Mouse (Mus musculus): Measurements from ENCODE around the gene Arap1. TPM values are rescaled to one million over a fixed set of nuclear protein-coding genes. Genes with fewer than 3 reads are reported as not detected.

The Arap1 gene
- total RNA-seq, 2 experiments from 2014 or later: 17.9 to 19.9 TPM

DNA sequence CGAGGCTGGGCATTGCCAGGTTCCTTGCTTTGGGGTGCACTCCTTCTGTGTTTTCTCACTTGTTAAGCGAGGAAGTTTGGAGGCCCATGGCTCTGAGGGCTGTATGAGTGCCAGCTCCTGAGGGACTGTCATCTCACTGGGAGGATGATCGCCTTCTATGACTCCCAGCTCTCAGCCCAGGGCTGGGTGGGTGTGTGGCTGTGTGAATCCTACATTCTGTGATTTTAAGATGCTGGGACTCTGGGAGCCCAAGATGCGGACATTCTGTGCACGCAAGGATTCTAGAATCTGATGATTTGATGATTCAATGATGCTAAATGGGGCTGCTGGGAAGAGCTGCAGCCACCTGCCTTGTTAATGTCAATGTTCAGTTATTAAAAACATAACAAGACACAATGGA is 109.4 kb downstream of the Arap1 start:
- DNase-seq (ENCODE audit: low spot score in 2 of 2): peak in 1 of 2 experiments; percentile 91
- intact Hi-C loops (cut with DNase I): no loop called here

DNA sequence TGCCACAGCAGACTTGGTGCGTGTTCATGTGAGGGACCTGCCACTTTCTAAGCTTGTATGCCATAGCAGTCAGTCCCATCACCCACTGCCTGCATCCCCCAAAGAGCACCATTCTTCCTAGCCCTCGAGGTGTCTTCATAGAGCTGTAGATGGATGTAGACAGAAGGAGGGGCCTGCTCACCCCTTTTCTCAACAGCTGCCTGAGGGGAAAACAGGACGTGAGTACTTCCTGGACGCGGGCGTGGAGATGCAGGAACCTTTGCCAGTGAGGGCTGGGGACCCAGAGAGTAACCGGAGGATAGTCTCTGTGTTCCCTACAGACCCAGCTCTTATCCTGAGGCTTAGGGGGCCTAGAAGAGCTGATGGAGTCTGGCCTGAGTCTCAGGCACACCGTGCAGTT is 109.9 kb downstream of the Arap1 start:
- DNase-seq (ENCODE audit: low spot score in 2 of 2): no peak
- intact Hi-C loops (cut with DNase I): no loop called here

DNA sequence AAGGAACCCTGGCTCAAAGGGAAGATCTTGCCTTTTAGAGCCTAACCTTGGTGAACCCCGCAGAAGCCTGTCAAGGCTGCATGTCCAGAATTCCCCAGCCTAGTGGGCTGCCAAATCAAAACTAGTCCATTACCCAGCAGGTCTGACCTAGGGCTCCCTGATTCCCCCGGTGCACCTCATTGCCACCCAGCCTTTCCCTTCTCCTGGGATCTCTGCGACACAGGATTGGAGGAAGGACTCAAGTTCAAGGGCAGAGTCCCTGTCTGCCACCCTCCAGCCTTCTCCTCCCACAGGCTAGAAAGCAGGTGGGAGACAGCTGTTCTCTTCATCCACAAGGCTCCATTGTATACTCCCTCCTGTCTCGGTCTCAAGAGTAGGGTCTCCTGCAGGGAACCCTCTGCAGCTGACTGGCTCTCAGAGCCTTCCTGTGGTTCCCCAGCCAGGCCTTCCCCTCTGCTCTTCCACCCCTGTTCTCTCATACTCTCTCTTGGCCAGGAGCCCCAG is 110.5 kb downstream of the Arap1 start:
- intact Hi-C loops (cut with DNase I): no loop called here
- no peak for DNase-seq (ENCODE audit: low spot score in 2 of 2)

DNA sequence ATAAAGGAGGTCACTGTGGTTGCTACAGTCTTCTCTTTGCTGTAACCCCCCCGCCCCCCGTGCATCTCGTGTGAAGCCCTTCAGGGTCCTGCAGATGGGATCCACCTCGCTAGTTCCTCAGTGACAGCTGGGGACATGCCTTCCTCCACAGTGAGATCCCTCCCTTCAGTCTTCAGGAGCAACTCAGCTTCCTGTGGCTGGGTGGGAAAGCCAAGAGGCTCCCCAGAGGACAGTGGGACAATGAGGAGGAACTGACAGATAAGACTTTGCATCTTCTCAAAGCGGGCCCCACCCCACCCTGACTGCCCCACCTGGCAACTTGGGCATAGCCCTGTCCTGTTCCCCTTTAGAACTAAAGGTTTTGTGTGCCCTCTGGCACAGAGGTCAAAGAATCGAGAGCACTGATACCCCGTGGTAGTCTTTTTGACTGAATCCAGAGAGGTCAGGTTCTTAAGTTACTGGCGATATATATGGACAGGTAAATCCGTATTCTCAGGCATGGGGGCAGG is 111.5 kb downstream of the Arap1 start:
- no peak for DNase-seq (ENCODE audit: low spot score in 2 of 2)
- intact Hi-C loops (cut with DNase I): no loop called here

DNA sequence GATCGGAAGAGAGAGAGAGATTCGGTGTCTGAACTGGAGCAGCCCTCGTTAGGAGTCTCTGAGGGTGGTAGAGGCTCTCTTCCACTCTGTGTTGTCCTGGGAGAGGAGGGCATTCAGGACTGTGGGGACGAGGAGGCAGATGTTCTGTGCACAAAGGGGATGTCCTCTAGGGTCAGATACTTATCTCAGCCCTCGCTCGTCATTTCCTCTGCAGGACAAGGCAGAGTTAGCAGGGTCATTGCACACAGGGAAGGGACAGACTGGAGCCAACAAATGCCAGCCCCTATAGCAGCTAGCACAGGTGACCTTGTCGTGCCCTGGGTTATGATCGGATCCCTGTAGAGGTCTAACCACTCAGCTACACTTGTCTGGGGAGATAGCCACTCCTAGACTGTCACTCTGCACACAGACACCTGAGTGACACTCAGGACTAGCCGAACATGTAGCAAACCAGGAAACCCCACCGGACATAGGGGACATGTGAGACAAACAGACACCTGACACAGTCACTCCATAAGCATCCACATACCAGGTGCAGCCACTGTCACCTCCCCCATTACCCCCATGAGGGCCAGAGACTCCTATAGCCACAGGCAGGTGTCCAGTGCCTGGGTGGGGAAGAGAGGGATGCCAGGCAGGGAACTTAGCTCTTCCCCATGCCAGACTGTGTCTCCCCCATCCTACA is 112.2 kb downstream of the Arap1 start:
- intact Hi-C loops (cut with DNase I): no loop called here
- DNase-seq (ENCODE audit: low spot score in 2 of 2): no peak

DNA sequence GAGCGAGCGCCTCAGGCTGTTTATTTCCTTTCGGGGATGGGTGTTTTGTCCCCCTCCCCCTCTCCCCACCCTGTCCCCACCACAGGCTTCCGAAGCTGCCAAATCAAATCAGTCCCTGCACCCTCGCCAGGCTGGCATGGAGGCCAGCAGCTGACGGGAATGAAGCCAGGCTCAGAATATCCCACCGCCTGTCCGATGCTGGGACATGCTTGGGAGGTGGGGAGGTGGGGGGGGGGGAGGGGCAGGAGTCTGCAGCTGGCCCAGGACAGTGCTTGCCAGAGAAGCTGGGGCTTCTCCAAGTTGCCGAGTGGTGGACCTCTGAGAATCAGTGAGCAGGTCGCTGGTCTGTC is 112.7 kb downstream of the Arap1 start:
- peak in 1 of 2 experiments; percentile 69 for DNase-seq (ENCODE audit: low spot score in 2 of 2)
- intact Hi-C loops (cut with DNase I): no loop called here

DNA sequence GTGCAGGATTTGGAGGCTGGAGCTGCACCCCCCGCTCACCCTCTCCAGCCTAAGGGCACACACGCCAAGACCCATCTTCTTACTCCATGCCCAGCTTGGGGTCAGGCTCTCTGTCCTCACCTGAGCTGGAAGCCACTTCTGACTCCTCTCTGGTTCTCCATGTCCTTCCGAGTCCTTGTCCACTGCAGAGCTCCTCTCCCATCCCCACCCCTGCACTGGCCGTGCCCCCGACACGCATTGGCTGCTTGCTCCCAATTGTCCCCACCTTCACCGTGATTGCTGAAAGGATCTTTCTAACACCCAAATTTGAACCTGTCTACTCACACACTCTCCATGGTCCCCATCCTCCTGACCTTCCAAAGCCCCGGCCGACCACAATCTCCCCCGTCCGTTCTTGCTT is 113.7 kb downstream of the Arap1 start:
- DNase-seq (ENCODE audit: low spot score in 2 of 2): no peak
- intact Hi-C loops (cut with DNase I): no loop called here

Other genes with a start within 250 kb of the Arap1 start
- 10 to 100 TPM; 49.9 to 59.4 TPM for gene Atg16l2, start 45.8 kb upstream of the Arap1 start, total RNA-seq (2021)
- 10 to 100 TPM; 60.4 to 66.1 TPM for gene Stard10, start 31.0 kb upstream of the Arap1 start, total RNA-seq (2021)
- gene Gm45837, start 62.8 kb downstream of the Arap1 start, total RNA-seq (2021): not detected
- 100 to 1,000 TPM; 377 to 383 TPM for gene Pde2a, start 73.6 kb downstream of the Arap1 start, total RNA-seq (2021)
- gene Art2b, start 237.5 kb downstream of the Arap1 start, total RNA-seq (2021): not detected